Mouse (Mus musculus) c-Kit-positive CD71-positive TER-119-positive erythroid progenitor cells, embryonic 14.5 days (primary cell): ENCODE measurements around the gene Sppl3.

Source experiments
- DNase-seq: peaks from one replicate; pipeline ENCODE4 v3.0.0-alpha.2; 2013; ENCODE audit warnings: low spot score

The Sppl3 gene

DNA sequence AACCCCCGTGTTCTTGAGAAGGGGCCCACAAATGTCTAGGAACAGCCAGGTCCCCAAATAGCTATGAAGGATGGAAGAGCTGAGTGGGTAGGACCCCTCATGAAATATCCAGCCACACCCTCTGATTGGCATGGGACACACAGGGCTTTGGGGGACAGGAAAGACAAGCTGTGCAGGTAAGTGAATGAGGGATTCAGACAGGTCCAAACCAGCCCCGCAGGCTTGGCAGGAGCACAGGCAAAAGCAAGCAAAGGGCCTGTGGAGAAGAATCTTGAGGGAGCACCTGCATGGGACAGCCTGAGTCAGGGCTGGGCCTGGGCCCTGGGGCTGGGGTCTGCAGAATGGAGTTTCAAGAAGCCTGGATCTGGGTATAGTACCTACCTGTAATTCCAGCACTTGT lies 10.4 kb upstream of the Sppl3 start:
- no peak for DNase-seq

DNA sequence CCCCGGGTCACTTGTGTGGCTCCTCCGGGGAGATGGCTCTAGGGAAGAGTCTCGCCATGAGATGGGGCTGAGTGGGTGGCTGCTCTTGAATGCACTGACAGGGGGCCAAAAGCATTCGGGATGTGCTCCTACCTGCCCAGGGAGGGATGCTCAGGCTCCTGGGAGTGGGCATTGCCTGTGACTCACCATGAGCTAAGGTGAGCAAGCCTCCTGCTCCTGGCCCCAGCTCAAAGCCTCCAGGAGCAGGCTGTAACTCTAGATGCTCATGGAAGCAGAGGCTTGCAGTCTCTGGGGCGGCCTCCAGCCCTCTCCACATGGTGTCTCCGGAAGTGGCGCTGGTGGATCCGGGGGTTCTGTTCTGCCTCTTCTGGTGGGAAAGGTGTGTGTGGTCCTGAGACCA lies 9.5 kb upstream of the Sppl3 start:
- DNase-seq: no peak

DNA sequence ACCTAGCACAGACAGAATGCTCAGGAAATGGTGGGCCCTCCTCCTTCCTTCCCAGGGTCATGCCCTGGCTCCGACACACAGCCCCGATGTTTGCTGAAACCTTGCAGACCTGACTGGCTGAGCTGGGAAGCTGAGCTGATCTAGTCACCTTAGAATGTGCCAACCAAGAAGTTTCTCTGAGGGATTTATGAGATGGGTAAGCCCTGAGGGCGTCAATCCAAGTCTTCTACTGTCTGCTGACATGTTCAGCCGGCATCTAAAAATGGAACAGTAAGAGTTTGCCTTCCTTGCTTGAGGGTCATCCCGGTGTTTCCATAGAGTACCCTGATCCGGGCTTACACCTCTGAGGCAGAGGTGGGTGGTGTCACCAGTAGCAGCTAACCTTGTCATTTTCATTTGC lies 8.2 kb upstream of the Sppl3 start:
- no peak for DNase-seq

DNA sequence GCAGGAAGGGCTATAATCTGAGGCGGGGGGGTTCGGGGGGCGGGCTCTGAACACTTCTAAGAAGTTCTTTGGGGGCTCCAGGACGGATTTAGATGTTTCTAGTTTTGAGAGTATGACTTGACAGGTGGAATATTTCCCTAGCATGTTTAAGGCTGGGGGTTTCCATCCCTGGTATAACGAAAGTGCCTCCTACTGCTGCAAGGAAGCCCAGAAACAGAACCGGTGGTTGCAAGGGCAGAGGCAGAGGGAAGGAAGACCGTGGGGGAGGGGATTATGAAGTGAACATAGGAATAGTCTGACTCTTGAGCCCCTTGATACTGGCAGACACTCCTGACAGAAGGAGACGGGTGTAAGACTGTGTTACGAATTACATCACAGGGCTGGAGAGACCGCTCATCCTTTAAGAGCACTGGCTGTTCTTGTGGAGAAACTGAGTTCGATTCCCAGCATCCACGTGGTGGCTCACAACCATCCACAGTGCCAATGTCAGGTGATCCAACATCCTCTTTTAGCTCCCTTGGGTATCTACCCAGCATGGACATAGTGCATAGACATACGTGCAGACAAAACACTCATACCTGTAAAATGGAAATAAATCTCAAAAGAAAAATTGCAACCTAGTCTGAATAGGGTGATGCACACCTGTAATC lies 7.6 kb upstream of the Sppl3 start:
- no peak for DNase-seq

DNA sequence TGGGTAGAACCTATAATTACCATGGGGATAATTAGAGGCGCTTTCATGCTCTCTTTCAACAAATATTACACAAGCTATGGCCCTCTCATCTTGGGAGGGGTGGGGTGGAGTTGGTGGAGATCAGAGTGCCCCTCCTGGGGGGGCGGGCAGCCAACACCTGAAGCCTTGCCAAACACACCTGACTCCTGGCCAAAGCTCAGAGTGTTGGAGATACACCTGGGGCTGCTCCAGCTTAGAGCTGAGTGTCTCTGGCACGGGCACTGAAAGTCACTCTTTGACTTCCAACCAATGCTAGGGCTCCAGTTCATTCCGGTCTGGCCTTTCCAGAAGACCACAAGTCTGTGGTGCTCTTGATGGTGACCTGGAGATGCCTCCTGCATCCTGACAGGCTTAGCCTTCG lies 3.2 kb upstream of the Sppl3 start:
- no peak for DNase-seq

DNA sequence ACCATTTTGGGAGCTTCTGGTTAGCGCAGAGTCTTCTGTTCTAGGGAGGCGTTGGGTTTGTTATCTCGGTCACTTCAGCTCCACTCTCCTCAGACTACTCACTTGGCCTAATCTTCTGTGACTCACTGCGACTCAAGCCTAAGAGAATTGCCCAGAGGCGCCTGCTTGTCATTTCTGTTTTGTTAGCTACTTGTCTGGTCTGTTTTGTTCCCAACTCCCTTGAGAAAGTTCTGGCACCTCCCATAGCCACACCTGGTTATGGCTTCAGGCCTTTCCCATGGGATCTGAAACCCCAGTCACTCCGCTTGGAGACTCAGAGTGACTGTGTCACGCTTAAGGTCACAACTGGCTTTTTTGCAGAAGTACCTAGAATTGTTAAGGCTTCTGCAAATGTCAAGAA lies 2.6 kb upstream of the Sppl3 start:
- no peak for DNase-seq

DNA sequence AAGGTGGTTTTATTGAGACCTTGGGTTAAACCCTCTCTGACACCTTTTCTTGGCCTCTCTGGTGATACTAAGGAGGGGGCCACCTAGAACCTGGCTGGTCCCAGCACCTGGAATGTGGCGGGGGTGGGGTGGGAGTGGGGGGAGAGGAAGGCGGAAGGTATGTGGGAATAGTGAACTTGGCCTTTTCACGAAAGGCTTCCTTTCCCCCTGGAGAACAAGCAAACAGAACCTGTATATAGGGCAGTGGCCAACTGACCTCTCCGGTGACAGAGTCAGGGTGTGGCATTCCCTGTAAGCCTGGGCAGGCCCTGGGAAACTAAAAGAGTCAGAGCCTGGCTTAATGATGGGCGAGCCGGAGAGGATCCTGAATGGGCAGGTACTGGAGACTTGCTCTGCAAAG lies 1.8 kb upstream of the Sppl3 start:
- no peak for DNase-seq

DNA sequence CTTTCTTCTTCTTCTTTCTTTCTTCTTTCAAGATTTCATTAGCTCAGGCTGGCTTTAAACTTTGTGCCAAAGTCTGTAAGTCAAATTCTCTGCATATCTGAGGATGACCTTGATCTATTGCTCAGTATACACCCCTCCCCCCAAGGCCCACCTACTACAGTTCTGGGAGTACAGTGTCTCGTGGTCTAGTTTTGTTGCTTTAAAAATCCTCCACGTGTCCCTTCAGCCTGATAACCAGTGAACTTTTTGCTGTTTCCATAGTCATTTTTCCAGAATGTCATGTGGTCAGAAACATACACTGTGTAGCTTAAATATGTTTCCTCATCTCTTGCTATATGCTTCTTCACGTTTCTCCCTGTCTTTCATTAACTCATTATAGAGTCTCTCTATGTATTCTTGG lies 976 bp upstream of the Sppl3 start:
- DNase-seq: no peak

DNA sequence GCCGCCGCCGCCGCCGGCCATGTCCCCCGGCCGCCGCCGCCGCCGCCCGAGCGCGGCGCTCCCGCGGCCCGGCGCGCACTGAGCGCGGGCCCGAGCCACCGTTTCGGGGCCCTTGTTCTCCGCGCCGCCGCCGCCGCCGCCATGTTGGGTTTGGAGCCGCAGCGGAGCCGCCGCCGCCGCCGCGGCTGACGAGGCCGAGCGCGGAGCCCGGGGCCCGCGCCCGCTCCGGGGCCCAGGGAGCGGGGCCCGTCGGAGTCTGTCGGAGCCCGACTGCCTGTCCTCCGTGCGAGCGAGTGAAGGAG lies 231 bp downstream of the Sppl3 start:
- DNase-seq: no peak

DNA sequence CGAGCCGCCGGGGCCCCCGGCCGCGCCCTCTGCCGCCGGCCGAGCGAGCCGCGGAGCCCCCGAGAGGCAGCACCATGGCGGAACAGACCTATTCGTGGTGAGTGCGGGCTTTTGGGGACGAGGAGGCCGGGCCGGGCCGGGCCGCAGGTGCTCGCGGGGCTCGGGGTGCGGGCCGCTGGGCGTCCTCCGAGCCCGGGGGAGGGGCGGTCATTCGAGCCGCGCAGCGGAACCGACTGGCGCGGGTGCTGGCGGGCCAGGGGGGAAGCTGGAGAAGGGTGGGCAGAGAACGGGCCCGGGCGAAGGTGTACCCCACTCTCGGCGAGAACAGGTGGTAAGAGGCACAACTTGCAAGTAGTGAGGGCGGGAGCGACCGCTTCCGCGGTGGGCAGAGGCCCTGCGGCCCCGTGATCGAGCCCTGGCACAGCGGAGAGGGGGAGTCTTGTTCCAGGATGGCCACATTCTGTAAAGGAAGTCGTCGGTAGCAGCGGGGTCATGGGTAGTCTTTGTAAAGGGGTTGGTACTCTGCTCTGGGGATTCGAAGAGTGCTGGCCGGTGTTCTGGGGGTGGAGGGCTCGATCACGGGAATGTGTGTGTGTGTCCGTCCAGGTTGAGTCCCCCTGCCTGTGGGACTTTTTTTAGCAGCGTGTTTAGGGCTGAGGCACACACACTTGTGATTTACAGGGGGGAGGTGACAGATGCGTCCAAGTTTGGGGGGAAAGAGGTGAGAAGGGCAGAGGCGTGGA lies 753 bp downstream of the Sppl3 start:
- DNase-seq: no peak

DNA sequence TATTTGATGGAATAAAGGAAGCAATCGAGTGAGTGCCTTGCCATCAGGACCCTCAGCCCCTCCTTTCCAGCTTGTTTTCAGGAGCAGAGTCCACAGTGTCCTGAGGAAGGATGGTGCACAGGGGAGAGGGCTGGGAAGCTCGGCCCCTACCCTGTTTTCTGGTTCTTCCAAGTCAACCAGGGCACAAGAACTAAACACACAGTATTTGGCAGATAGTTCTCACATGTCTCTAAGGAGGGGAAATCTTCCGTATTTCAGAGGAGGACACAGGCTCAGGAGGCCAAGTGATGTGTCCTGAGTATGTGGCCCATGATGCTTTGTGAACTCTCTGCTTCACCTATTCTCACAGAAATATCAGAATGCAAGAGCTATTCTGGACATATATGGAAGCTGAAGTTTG lies 2.5 kb downstream of the Sppl3 start:
- DNase-seq: no peak

DNA sequence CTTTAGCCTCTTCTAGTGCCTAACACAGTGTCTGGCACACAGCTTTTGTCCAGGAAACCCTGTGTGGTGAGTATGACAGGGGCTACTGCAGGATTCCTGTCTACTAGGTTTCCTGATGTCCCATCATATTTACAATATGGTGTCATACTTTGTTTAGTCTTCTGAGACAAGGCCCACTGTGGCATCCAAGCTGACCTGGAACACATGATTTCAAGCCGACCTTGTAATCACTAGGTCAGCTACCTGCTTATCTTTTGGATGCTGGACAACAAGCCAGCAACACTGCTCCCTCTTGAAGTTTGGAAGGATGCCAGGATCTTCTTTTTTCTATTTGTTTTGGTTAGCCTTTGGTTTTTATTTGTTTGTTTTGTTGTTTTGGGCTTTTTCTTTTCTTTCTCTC lies 3.6 kb downstream of the Sppl3 start:
- DNase-seq: no peak

DNA sequence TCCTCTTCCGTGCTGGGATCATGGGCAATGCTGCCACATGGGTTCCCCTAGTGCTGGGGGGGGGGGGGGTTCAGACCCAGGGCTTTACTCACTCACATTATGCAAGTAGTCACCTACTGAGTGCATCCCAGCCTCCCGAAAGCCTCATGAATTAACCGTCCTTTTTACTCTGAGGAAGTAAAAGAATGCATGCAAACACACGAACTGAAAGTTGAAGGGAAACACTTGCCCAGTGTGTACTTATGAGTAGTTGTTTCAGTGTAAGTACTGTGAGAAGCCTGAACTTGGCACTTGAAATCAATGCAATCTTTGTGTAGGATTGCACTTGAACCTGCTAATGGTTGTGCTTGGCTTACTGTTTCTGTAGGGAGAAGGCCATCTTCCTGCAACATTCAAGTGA lies 4.2 kb downstream of the Sppl3 start:
- no peak for DNase-seq

DNA sequence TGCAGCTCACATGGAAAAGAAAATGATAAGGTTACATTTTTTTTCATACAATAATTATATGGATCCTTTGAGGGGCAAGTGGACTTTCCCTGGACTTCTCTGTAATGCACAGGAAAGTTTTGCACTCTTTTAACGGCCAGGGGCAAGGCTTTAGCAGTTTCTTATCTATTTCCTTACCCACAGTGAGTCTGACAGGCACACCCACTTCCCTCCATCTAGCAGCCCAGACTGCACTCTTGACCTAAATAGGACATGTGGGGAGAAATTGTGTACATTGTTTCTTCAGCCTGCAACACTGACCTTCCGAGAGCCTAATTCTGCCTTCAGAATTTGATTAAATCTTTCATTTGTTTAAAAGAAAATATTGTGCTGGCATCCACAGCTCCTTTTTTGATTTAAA lies 7.3 kb downstream of the Sppl3 start:
- peak; percentile 57 for DNase-seq

DNA sequence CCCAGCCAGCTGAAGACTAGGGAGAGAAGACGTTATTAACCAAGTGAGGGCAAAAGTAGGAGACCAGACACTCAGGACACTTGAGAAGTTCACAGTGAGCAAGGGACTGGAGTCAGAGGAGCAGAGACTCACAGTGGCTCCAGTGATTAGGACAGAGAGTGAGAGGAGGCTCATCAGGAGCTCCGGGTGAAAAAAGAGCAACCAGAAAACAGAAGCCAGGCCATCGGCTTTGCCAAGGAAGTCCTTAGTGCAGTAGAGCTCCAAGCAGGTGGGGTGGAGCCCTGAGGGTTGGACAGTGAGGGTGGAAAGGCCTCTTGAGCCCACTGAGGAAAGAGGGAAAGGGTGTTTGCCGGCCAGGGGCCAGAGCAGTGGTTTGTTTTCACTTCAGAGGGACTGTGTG lies 7.9 kb downstream of the Sppl3 start:
- no peak for DNase-seq

DNA sequence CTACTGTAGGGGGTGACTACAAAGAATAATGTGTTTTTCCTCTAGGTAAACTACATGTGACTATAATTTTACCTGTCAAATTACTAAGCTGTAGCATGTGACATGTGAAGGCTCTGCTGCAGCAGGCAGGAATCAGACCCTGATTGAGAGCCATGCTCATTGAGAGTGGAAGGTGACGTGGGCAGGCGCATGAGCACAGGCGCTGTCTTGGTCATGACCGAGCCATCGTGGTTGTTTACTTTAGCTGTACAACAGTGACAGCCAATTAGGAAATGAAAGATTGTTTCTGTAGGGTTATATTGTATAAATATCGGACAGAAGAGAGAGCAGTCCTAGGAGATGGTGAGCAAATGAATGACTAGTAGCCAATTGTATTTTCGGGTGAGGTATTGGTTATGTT lies 11.1 kb downstream of the Sppl3 start:
- DNase-seq: no peak

DNA sequence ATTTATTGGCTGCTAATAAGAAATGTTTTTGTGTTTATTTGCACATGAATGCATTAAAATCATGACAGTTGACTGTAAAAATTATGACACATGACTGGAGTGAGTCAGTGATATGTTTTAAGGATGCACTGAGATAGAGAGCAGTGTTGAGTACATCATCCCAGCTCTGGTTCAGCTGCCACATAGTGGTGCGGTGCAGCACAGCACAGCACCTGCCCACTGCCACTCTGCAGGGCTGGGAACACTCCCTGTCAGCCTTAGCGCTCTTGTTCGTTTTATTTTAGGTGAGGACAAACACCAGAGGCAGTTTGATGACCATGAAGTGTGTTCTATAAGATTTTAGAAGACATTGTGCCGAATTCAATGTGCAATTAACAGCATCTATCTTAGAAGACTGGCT lies 15.2 kb downstream of the Sppl3 start:
- DNase-seq: no peak

DNA sequence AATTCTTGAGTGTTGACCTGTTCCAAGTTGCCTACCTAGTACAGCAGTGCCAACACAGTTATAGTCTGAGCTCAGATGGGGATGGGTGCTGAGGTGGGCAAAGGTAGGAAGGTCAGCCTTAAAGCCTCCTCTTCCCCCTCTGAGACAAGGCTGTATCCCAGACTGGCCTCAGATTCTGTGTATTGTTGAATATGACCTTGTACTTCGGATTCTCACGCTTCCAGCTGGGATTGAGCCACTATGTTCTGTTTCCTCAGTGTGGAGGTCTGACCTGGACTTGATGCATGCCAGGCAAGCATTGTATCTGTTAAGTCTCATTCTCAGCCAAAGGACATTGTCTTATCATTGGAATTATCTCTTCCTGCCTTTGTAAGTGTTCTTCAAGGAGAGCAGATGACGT lies 16.2 kb downstream of the Sppl3 start:
- no peak for DNase-seq

DNA sequence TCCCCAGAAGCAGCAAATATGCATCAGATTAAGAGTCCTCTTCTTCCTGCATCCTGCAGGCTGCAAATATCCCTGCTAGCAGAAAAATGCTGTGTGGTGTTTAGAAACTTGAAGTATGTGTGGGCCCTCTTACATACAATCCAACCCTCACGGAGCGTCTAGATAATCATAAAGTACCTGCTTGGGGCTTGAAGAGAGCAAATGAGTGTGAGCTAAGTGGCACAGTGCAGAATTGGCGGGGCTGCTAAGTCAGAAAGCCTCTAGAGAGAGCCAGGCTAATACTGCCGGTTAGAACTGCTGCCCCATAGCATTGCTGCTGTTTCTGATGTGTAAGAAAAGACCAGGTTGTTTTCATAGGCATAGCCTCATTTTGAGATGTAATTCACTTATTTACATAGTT lies 18.0 kb downstream of the Sppl3 start:
- DNase-seq: no peak

DNA sequence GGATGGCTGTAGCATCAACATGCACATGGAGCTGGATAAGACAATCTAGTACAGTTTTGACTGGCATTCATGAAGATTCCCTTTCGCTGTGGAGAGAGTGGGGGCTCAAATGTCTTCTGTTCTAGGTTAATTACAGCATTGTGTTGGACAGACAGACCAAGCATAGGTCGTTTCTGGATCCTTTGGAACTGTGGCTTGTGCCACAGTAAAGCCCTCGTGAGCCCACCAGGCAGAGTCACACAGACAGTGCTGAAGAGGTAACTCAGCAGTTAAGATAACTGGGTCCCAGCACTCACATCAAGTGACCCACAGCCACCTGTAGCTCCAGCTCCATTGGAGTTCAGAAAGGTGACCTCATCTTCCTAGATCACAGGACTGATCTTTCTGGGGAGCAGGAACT lies 18.6 kb downstream of the Sppl3 start:
- DNase-seq: no peak

DNA sequence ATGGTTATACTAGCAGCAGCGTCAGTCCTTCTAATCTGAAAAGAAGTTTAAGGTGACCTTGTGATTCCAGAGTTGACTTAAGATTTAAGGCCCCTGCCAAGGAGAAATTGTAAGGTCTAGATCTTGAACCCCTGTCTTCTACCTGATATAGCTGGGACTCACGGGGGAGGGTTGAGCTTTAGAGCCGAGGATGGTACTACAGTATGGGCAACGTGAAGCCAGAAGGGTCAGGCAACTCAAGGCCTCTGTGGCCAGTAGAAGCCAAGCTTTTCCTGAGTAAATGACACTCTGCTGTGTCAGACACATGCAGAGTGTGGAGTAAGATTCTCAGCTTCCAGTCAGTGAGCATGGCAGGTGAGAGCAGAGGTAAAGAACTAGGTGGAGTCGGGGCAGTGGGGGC lies 20.6 kb downstream of the Sppl3 start:
- no peak for DNase-seq

DNA sequence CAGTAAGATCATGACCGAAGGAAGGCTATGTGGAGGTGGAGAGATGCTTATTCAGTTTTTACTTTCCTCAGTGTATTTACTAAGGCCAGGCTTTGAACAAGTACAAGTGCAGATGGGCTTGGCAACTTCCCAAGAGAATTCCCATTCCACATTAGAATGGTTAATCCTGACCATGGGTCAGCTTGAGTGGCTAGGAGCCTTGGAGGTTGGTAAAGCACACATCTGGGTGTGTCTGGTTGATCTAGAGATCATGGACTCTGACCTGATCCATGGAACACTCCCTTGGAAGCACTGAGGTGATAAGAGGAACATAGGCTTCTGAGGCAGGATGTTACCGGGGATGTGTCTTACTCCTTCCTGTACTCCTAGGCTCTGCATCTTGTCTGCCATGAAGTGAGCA lies 21.7 kb downstream of the Sppl3 start:
- no peak for DNase-seq

DNA sequence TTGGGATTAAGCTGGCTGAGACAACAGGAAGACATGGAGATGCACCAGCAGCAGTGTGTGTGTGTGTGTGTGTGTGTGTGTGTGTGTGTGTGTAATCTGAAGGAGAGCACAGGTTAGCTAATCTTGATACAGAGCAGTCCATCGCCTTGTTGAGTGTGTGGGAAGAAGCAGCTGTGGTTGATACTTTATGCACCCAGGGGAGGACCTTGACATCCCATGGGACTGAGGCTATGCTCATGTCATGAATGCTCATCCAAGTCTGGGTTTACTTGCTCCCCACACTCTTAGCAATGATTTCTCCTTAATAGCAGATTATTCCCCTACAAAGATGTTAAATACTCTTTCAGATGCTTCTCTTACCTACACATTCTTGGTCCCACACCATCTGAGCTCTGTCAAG lies 24.3 kb downstream of the Sppl3 start:
- DNase-seq: no peak

DNA sequence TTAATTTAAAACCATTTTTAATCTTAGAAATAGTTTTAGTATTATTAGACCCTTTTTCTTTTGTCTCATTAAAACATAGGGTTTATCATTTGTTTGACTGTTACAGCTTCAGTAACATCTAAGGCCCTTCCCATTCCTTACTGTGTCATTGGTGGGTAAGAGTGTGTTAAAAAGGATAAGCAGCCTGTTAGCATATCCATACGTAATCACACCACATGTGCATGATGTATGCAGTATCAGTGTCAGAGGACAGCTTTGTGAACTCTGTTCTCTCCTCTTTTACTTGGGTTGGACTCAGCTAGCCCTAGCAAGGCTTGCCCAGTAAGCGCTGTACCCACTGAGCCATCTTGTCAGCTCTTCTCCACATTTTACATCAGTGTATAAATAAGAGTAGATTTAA lies 26.2 kb downstream of the Sppl3 start:
- DNase-seq: no peak

DNA sequence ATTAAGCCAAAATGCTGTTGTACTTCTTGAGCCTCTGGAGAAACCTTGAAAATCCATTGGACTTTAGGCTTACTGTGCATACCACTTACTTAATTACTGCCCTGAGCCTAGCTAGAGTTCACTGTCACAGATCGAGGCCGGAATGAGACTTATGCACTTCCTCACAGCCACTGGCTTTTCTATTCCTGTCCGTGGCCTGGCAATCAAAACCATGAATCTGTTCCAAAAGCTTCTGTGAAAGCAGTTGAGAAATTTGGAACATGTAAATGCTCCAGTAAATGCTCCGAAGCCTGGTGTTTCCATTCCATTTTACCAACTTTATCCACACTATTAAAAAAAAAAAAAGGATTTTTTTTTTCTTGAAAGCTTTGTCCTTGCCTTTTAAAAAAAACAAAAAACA lies 29.8 kb downstream of the Sppl3 start:
- no peak for DNase-seq
